Comparison of ENCODE assay signal across 31 mouse cellular contexts in the genomic region with DNA sequence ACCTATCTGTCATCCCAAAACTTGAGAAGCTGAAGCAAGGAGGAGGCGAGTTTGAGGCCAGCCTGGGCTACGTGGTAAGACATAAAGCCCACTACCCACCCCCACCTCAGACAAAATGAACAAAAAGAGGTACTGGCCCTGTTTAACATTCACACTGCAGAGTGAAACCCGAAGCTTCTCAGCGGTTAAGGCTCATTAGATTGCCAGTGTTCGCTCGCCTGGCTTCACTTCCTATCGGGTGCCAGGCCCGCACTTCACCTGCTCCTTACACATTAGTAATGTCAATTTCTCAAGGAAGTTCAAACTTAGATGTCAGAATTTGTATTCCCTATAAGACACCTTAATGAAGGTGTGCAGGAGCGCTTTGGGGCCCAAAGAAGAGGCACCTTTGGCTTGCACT. TPM values are rescaled to one million over a fixed set of nuclear protein-coding genes. Genes with fewer than 3 reads are reported as not detected.
DNase-seq lines count a peak whose midpoint lies in the region; ATAC-seq and TF ChIP-seq lines count a peak whose summit lies in the region.
"Had no signal": no experiment of that assay in that cellular context is flagged by ENCODE, and none has a peak within 500 bp of the region (broad histone marks: within the 10 kb centered on the region; RNA-seq: fewer than 3 reads in every experiment).

No protein-coding gene starts in this region.

- dilution Hi-C loops in CH12.LX (cut with MboI; ENCODE audit: extremely low pct_ligation_motif_present, extremely low pct_unique_long_range_greater_than_20kb, low sequenced_read_pairs), result no loop called here

- H3K36me3 ChIP-seq in liver, embryonic 11.5 days (ENCODE audit: control insufficient read depth, insufficient read depth, low read length), result no peaks in the 10 kb centered on the region; the same call in 1 of the 2 replicates
- H3K36me3 ChIP-seq in liver, postnatal 0 days (replicated peaks; ENCODE audit: insufficient read depth, low read length), result no peaks in the 10 kb centered on the region
- H3K36me3 ChIP-seq in CH12.LX (replicated peaks in 1 of 2; ENCODE audit: control insufficient read depth in 1 of 2, insufficient read depth in 1 of 2, low read length in 1 of 2) (no peaks in the 10 kb centered on the region), ES-E14 (ENCODE audit: control insufficient read depth, insufficient read depth, low read length, poor library complexity, severe bottlenecking) (peaks cover 2% of the 10 kb centered on the region; the same call in 1 of the 2 replicates)
- H3K36me3 ChIP-seq in splenic B cell, adult 2 months (ENCODE audit: control insufficient read depth, insufficient read depth, low read length, poor library complexity, severe bottlenecking), result no peaks in the 10 kb centered on the region
- H3K36me3 ChIP-seq: heart, embryonic 13.5 days; hindbrain, embryonic 10.5 days; hindbrain, embryonic 15.5 days; limb, embryonic 12.5 days; midbrain, embryonic 13.5 days; neural tube, embryonic 13.5 days had no signal

- no peak for TF ChIP-seq POLR2A in CH12.LX (IDR thresholded peaks at IDR 0.05; ENCODE audit: low read depth, low read length)

- no peak for TF ChIP-seq CTCF in liver, postnatal 0 days (IDR thresholded peaks at IDR 0.05; ENCODE audit: low read depth)
- TF ChIP-seq CTCF in CH12.LX (conservative IDR thresholded peaks at IDR 0.05 in 1 of 2, IDR thresholded peaks at IDR 0.05 in 1 of 2; ENCODE audit: low read depth in 2 of 2, low read length in 2 of 2), result no peak

- H3K27ac ChIP-seq in liver, embryonic 11.5 days (ENCODE audit: low read depth, low read length), result peak overlapping the region; percentile 81; the same call in 1 of the 2 replicates
- no peak overlapping the region for H3K27ac ChIP-seq in liver, postnatal 0 days (ENCODE audit: low read depth)
- H3K27ac ChIP-seq in CH12.LX (ENCODE audit: insufficient read depth, low read depth) (peak overlapping the region; percentile 61), ES-E14 (ENCODE audit: insufficient read depth, low read depth, low read length, poor library complexity, severe bottlenecking) (peak overlapping the region; percentile 38; the same call in 1 of the 2 replicates)
- H3K27ac ChIP-seq: forebrain, embryonic 13.5 days; heart, embryonic 13.5 days; hindbrain, embryonic 15.5 days; limb, embryonic 12.5 days; macrophage; midbrain, embryonic 13.5 days; neural tube, embryonic 13.5 days had no signal

- H3K4me2 ChIP-seq in liver, embryonic 11.5 days, result no peak overlapping the region
- no peak overlapping the region for H3K4me2 ChIP-seq in liver, postnatal 0 days (ENCODE audit: low read depth, low read length)
- peak overlapping the region; percentile 45 for H3K4me2 ChIP-seq in CH12.LX (ENCODE audit: insufficient read depth, low read depth, poor library complexity, severe bottlenecking)
- H3K4me2 ChIP-seq: forebrain, embryonic 13.5 days; heart, embryonic 13.5 days; hindbrain, embryonic 15.5 days; limb, embryonic 12.5 days; midbrain, embryonic 13.5 days; neural tube, embryonic 13.5 days had no signal

- in situ Hi-C loops in CH12.LX (cut with MboI; ENCODE audit: low pct_ligation_motif_present, low pct_unique_long_range_greater_than_20kb, low sequenced_read_pairs) (loop anchor here (10.0 kb wide), 1 partner anchor 197 kb away; no protein-coding TSS in a partner anchor), ES-E14 (cut with MboI; ENCODE audit: low sequenced_read_pairs in 2 of 2, unreplicated experiment in 2 of 2) (no loop called here)

- no peak for ATAC-seq in liver, embryonic 11.5 days (replicated peaks; ENCODE audit: low FRiP score)
- ATAC-seq in liver, postnatal 0 days, result no peak
- ATAC-seq: forebrain, embryonic 13.5 days; inflammation-experienced regulatory T-cells, adult 6 months; lung, postnatal 0 days; midbrain, embryonic 13.5 days had no signal

- WGBS in liver, embryonic 11.5 days, result 81% methylated on average over 9 of the region's 9 CpGs
- 87% methylated on average over 9 of the region's 9 CpGs for WGBS in liver, postnatal 0 days (ENCODE audit: insufficient replicate concordance)

- no peak for TF ChIP-seq EP300 in liver, postnatal 0 days (IDR thresholded peaks at IDR 0.05; ENCODE audit: low read depth)
- TF ChIP-seq EP300 in CH12.LX (IDR thresholded peaks at IDR 0.05; ENCODE audit: low read length), result peak; percentile 58; the same call in 1 of the 2 replicates

- H3K4me3 ChIP-seq in liver, embryonic 11.5 days (ENCODE audit: low read depth, low read length), result no peak overlapping the region
- H3K4me3 ChIP-seq in liver, postnatal 0 days (ENCODE audit: low read depth, low read length), result no peak overlapping the region
- H3K4me3 ChIP-seq in CH12.LX (replicated peaks in 1 of 3; ENCODE audit: low read depth in 2 of 3, low read length in 2 of 3, poor library complexity in 1 of 3) (peak overlapping the region in 1 of 3 experiments; percentile 25), ES-E14 (ENCODE audit: insufficient read depth in 1 of 2, low read depth in 1 of 2, low read length in 2 of 2, poor library complexity in 1 of 2, severe bottlenecking in 1 of 2) (no peak overlapping the region)
- H3K4me3 ChIP-seq: forebrain, embryonic 13.5 days; heart, embryonic 13.5 days; hindbrain, embryonic 10.5 days; hindbrain, embryonic 15.5 days; limb, embryonic 12.5 days; midbrain, embryonic 13.5 days; neural tube, embryonic 13.5 days had no signal

- H3K79me2 ChIP-seq in CH12.LX (replicated peaks; ENCODE audit: control insufficient read depth, extremely low read depth, insufficient read depth, poor library complexity, severe bottlenecking), result no peaks in the 10 kb centered on the region

- H3K9ac ChIP-seq in liver, embryonic 11.5 days (ENCODE audit: low read depth, low read length), result peak overlapping the region; percentile 14; the same call in 1 of the 2 replicates
- H3K9ac ChIP-seq in liver, postnatal 0 days (replicated peaks), result no peak overlapping the region
- H3K9ac ChIP-seq in CH12.LX (ENCODE audit: insufficient read depth, low read depth) (0 out of 2 replicates have a peak overlapping the region, but pooled peaks have one; percentile 1), ES-E14 (ENCODE audit: insufficient read depth, low read depth, low read length, poor library complexity, severe bottlenecking) (peak overlapping the region; percentile 54; the same call in 1 of the 2 replicates)
- H3K9ac ChIP-seq: forebrain, embryonic 13.5 days; heart, embryonic 13.5 days; hindbrain, embryonic 15.5 days; limb, embryonic 12.5 days; midbrain, embryonic 13.5 days; neural tube, embryonic 13.5 days had no signal

- no peak for TF ChIP-seq RAD21 in CH12.LX (IDR thresholded peaks at IDR 0.05; ENCODE audit: low read depth, low read length)

- no peak for DNase-seq in liver, embryonic 11.5 days (ENCODE audit: low spot score)
- no peak for DNase-seq in liver, postnatal 0 days
- DNase-seq in CH12.LX (ENCODE audit: extremely low read depth) (peak; percentile 72), ES-E14 (ENCODE audit: low read depth, low spot score) (no peak)
- DNase-seq in splenic B cell, adult 2 months (ENCODE audit: low read depth, low spot score), result peak; percentile 46
- DNase-seq in lung, postnatal 36 days, result no peak
- no peak for DNase-seq in adrenal gland, adult (ENCODE audit: inconsistent age in 2 of 2, low spot score in 1 of 2)
- DNase-seq: adrenal gland, postnatal 10 days; cerebellum, adult 9-10 months; cerebellum, postnatal 36 days; gastrocnemius, postnatal 10 days; heart, adult 11 months; heart, postnatal 10 days; kidney, adult 2 months; kidney, postnatal 25 days; lung, adult 18-20 months; thymus, adult 18-20 months; thymus, postnatal 25 days had no signal

- H3K27me3 ChIP-seq in liver, embryonic 11.5 days (replicated peaks; ENCODE audit: control insufficient read depth, insufficient read depth, low read length), result no peaks in the 10 kb centered on the region
- H3K27me3 ChIP-seq in liver, postnatal 0 days (ENCODE audit: insufficient read depth, low read length), result no peaks in the 10 kb centered on the region
- no peaks in the 10 kb centered on the region for H3K27me3 ChIP-seq in CH12.LX (replicated peaks)
- H3K27me3 ChIP-seq in splenic B cell, adult 2 months (ENCODE audit: control insufficient read depth, insufficient read depth, low read length, poor library complexity, severe bottlenecking), result no peaks in the 10 kb centered on the region
- H3K27me3 ChIP-seq: forebrain, embryonic 13.5 days; heart, embryonic 13.5 days; hindbrain, embryonic 15.5 days; limb, embryonic 12.5 days; midbrain, embryonic 13.5 days; neural tube, embryonic 13.5 days had no signal

- H3K4me1 ChIP-seq in liver, embryonic 11.5 days (replicated peaks; ENCODE audit: control insufficient read depth, insufficient read depth, low read length), result peaks cover 27% of the 10 kb centered on the region
- H3K4me1 ChIP-seq in liver, postnatal 0 days (ENCODE audit: insufficient read depth), result peaks cover 20% of the 10 kb centered on the region
- H3K4me1 ChIP-seq in CH12.LX (ENCODE audit: control insufficient read depth in 1 of 2, insufficient read depth in 2 of 2), result peaks cover 8 to 33% of the 10 kb centered on the region in 2 experiments
- peaks cover 3 to 16% of the 10 kb centered on the region in 2 experiments; a peak in 2 of 4 replicates for H3K4me1 ChIP-seq in ES-E14 (ENCODE audit: control insufficient read depth in 2 of 2, insufficient read depth in 2 of 2, low read length in 2 of 2, poor library complexity in 1 of 2)
- H3K4me1 ChIP-seq: forebrain, embryonic 13.5 days; heart, embryonic 13.5 days; hindbrain, embryonic 15.5 days; midbrain, embryonic 13.5 days; neural tube, embryonic 13.5 days had no signal

- H3K9me3 ChIP-seq in liver, embryonic 11.5 days (ENCODE audit: control insufficient read depth, low read length), result no peaks in the 10 kb centered on the region
- no peaks in the 10 kb centered on the region for H3K9me3 ChIP-seq in liver, postnatal 0 days (ENCODE audit: low read length)
- peaks cover 2% of the 10 kb centered on the region for H3K9me3 ChIP-seq in CH12.LX (replicated peaks; ENCODE audit: low read length)
- H3K9me3 ChIP-seq in ES-E14 (ENCODE audit: control insufficient read depth, insufficient read depth, low read depth, low read length), result no peaks in the 10 kb centered on the region
- H3K9me3 ChIP-seq: forebrain, embryonic 13.5 days; hindbrain, embryonic 10.5 days; hindbrain, embryonic 15.5 days; limb, embryonic 12.5 days; midbrain, embryonic 13.5 days; neural tube, embryonic 13.5 days had no signal

RNA-seq across cellular contexts. Expression of gene Kcng3, which starts 25.7 kb away (rescaled TPM):
- polyA plus RNA-seq in liver, embryonic 11.5 days (2014; fragmentation: Nextera tagmentation; extraction: Ambion mirVana), result 0.19 TPM in 1 of 2 replicates, not detected in the other
- polyA plus RNA-seq in liver, postnatal 0 days (2015; fragmentation: Nextera tagmentation; extraction: Ambion mirVana), result not detected in 2 replicates
- total RNA-seq in CH12.LX (2012; rRNA removed) (not detected in 2 replicates), CH12.LX (2014; rRNA removed) (not detected in 2 replicates), ES-E14 (2012; rRNA removed) (0.98 and 2.4 TPM in 2 replicates)
- polyA plus RNA-seq in CH12.LX (2012; ENCODE audit: insufficient read length, low read depth), result not detected in 2 replicates
- total RNA-seq: heart, postnatal 10 days; megakaryocyte-erythroid progenitor cell, adult 5-6 weeks had no signal
- polyA plus RNA-seq: embryonic facial prominence, embryonic 11.5 days; forebrain, embryonic 13.5 days; heart, embryonic 13.5 days; hindbrain, embryonic 10.5 days; inflammation-experienced regulatory T-cells, adult 6 months; limb, embryonic 12.5 days; lung, postnatal 0 days; macrophage; midbrain, embryonic 13.5 days; neural tube, embryonic 13.5 days; stomach, embryonic 16.5 days had no signal

RNA-seq across cellular contexts. Expression of gene Mta3, which starts 48.6 kb away (rescaled TPM):
- polyA plus RNA-seq in liver, embryonic 11.5 days (2014; fragmentation: Nextera tagmentation; extraction: Ambion mirVana), result 63.0 and 67.2 TPM in 2 replicates
- polyA plus RNA-seq in liver, postnatal 0 days (2015; fragmentation: Nextera tagmentation; extraction: Ambion mirVana), result 26.1 and 28.1 TPM in 2 replicates
- total RNA-seq in CH12.LX (2012; rRNA removed) (24.7 and 31.1 TPM in 2 replicates), CH12.LX (2014; rRNA removed) (39.2 and 42.0 TPM in 2 replicates), ES-E14 (2012; rRNA removed) (52.8 and 57.1 TPM in 2 replicates)
- 61.3 and 67.6 TPM in 2 replicates for polyA plus RNA-seq in CH12.LX (2012; ENCODE audit: insufficient read length, low read depth)

Comparison
In these comparisons a context has a peak if more than half of its experiments do, and no peak if none do; other contexts are left out.
1. DNase-seq: peak in CH12.LX (single experiment) and splenic B cell, adult 2 months (single experiment); none in liver, embryonic 11.5 days (single experiment), liver, postnatal 0 days (single experiment), ES-E14 (single experiment), lung, postnatal 36 days (single experiment) and adrenal gland, adult (0 of 2).